Comparison of ENCODE assay signal across 15 mouse cellular contexts in genomic region chr8:128413381-128413780, GRCm38 (mm10). TPM values are rescaled to one million over a fixed set of nuclear protein-coding genes. Genes with fewer than 3 reads are reported as not detected.
A peak's percentile ranks its signal among the peaks of the same experiment; 100 is the strongest.
DNase-seq lines count a peak whose midpoint lies in the region.
"Had no signal": no experiment of that assay in that cellular context is flagged by ENCODE, and none has a peak within 500 bp of the region (broad histone marks: within the 10 kb centered on the region; RNA-seq: fewer than 3 reads in every experiment).

No protein-coding gene starts in this region.

- peak; percentile 78 for DNase-seq in heart, adult 11 months
- no peak for DNase-seq in heart, adult 8-10 months (ENCODE audit: low spot score)
- peak; percentile 58 for DNase-seq in heart, postnatal 4 days
- DNase-seq in heart, postnatal 25 days (ENCODE audit: low spot score): no peak
- peak; percentile 22 for DNase-seq in left cerebral cortex, postnatal 4 days
- no peak for DNase-seq in left cerebral cortex, postnatal 25 days (ENCODE audit: low spot score in 2 of 2)
- peak; percentile 35 for DNase-seq in MN1 (ENCODE audit: low spot score)
- DNase-seq: adrenal gland, postnatal 36 days; cerebellum, adult 9-10 months; gastrocnemius, postnatal 36 days; lung, postnatal 4 days; midbrain, embryonic 14.5 days; right cerebral cortex, postnatal 25 days; spleen, adult 18-20 months; thymus, postnatal 25 days had no signal

- intact Hi-C loops in heart, postnatal 25 days (cut with DNase I): no loop called here
- intact Hi-C loops in left cerebral cortex, postnatal 4 days (cut with DNase I): no loop called here
- intact Hi-C loops in left cerebral cortex, postnatal 25 days (cut with DNase I): no loop called here

RNA-seq across cellular contexts. Expression of gene Nrp1, which starts 55.0 kb away (rescaled TPM):
- total RNA-seq in heart, adult 8-10 months (2022): 100 to 1,000 TPM in 2 of 4 experiments, 10 to 100 TPM in 2; 92.6 to 130 (median 102) TPM
- 100 to 1,000 TPM; 153 to 156 TPM for total RNA-seq in heart, postnatal 4 days (2021)
- 100 to 1,000 TPM; 110 to 116 TPM for total RNA-seq in heart, postnatal 25 days (2021)
- total RNA-seq in left cerebral cortex, postnatal 4 days (2021): 10 to 100 TPM; 53.6 to 63.6 TPM
- total RNA-seq in left cerebral cortex, postnatal 25 days (2021): 10 to 100 TPM; 24.6 to 29.6 TPM

Comparison
In these comparisons a context has a peak if more than half of its experiments do, and no peak if none do; other contexts are left out.
1. DNase-seq: peak in heart, adult 11 months (single experiment), heart, postnatal 4 days (single experiment), left cerebral cortex, postnatal 4 days (single experiment) and MN1 (single experiment); none in heart, adult 8-10 months (single experiment), heart, postnatal 25 days (single experiment) and left cerebral cortex, postnatal 25 days (0 of 2).